Mouse (Mus musculus) erythroblast, embryonic 14.5 days (primary cell): ENCODE data around the gene Best2.

Source experiments
- GATA1 ChIP-seq: IDR thresholded peaks from 2 replicates; pipeline ENCODE4 v1.6.1; 2012; ENCODE audit warnings: low read length, inconsistent platforms, mixed read lengths
- TAL1 ChIP-seq: IDR thresholded peaks from 3 replicates; pipeline ENCODE4 v1.6.1; 2012; ENCODE audit warnings: low read length, inconsistent platforms, mixed read lengths

DNA sequence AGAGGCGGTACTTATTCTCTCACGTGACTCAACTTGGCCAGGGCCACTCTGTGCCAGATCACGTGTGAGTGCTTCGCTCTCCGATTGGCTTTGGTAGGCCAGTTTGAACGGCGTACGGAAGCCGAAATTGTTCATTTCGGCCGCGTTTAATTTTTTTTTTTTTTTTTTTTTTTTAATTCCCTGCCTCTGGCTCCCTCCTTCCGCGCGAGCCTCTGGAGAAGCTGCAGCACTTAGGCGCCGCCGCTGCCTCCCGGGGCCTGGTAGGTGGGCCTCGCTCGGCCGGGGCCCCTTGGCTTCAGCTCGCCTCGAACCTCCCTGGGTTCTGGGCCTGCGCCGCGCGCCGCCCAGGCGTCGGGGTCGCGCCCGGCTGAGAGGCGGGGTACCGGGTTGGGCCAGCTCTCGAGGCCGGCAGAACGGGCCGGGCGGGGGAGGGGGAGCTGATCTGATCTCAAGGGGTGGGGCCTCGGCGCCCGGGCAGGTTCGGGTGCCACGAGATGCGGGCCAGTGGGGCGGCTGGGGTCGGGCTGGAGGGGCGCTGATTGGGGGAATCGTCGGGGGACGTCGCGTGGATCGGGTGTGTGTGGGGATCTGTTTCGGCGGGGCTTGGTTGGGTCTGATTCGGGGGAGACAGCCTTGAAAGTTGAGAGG lies 22.5 kb upstream of the Best2 start, which contains the start of gene Tnpo2:
- TF ChIP-seq GATA1: no peak
- no peak for TF ChIP-seq TAL1
